Mouse (Mus musculus) intestine, embryonic 15.5 days (tissue): ENCODE data around the gene Apip. TPM values are rescaled to one million over a fixed set of nuclear protein-coding genes. Genes with fewer than 3 reads are reported as not detected.

Source experiments
- ATAC-seq: fragments of 200-750 bp; cut with Nextera tagmentation; 2 replicates; pipeline ENCODE4 v1.8.0; 2017; ENCODE audit warnings: moderate TSS enrichment, moderate library complexity
- H3K27ac ChIP-seq: fragments of 300-500 bp; sonication (generic); 2 replicates; pipeline ENCODE4 v1.5.1; 2015; ENCODE audit warnings: mild to moderate bottlenecking, inconsistent platforms
- H3K27me3 ChIP-seq: fragments of 300-500 bp; sonication (generic); replicated peaks from 2 replicates; pipeline ENCODE4 v1.6.1; 2015; ENCODE audit warnings: inconsistent platforms
- H3K36me3 ChIP-seq: fragments of 300-500 bp; sonication (generic); 2 replicates; pipeline ENCODE4 v1.6.1; 2015; ENCODE audit warnings: inconsistent platforms
- H3K4me1 ChIP-seq: fragments of 300-500 bp; sonication (generic); replicated peaks from 2 replicates; pipeline ENCODE4 v1.6.1; 2015; ENCODE audit warnings: inconsistent platforms
- H3K4me2 ChIP-seq: fragments of 300-500 bp; sonication (generic); replicated peaks from 2 replicates; pipeline ENCODE4 v1.6.1; 2015; ENCODE audit warnings: mild to moderate bottlenecking, inconsistent platforms
- H3K4me3 ChIP-seq: fragments of 300-500 bp; sonication (generic); replicated peaks from 2 replicates; pipeline ENCODE4 v1.5.1; 2015; ENCODE audit warnings: inconsistent platforms
- H3K9ac ChIP-seq: fragments of 300-500 bp; sonication (generic); 2 replicates; pipeline ENCODE4 v1.6.1; 2015; ENCODE audit warnings: inconsistent platforms
- H3K9me3 ChIP-seq: fragments of 300-500 bp; sonication (generic); 2 replicates; pipeline ENCODE4 v1.6.1; 2016; ENCODE audit warnings: inconsistent platforms
- WGBS: fragments of 180-500 bp; shearing (Covaris S2); methylation state at CpG from one replicate; pipeline ENCODE4 v1.1.7; 2015; 5-methylcytosine and 5-hydroxymethylcytosine counted together
- polyA plus RNA-seq: library from polyadenylated mRNA; unstranded; fragments of >200 nt; fragmentation: Nextera tagmentation; extraction: Ambion mirVana; gene quantifications from 2 replicates; pipeline ENCODE4 v1.2.1, GENCODE M21; 2015

Apip gene
- polyA plus RNA-seq, 1 experiment from 2014 or later: 55.6 TPM

DNA sequence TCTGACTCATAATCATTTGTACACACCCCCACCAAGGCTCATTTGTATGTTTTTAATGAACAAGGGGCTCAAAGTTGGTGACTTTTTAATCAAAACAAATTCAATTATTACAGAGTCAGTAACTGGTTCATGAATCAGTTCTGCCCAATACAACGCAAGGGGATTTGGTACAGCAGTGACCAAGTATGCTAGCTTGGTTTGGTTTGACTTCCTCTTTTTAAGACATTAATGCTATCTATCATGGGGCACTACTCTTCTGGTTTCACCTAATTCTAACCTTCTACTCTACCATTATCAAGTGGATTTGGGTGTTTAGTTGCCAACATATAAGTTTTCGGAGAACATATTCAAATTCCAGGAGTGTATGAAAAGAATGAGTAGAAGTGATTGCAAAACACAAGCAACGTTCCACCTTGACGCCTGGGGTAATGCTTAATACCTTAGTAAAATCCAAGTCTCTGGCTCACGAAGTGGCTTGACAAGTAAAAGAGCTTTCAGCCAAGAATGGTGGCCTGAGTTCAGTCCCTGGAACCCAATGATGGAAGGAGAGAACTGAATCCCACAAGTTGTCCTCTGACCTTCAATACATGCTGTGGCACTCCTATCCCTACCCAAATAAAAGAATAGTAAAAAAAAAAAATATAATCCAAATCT is 3.6 kb upstream of the Apip start:
- H3K36me3 ChIP-seq: no peaks in the 10 kb centered on the region
- H3K9me3 ChIP-seq: no peaks in the 10 kb centered on the region
- H3K27ac ChIP-seq: no peak overlapping the region
- H3K4me1 ChIP-seq: no peaks in the 10 kb centered on the region
- H3K4me2 ChIP-seq: no peak overlapping the region
- H3K4me3 ChIP-seq: no peak overlapping the region
- H3K27me3 ChIP-seq: no peaks in the 10 kb centered on the region
- no peak for ATAC-seq
- H3K9ac ChIP-seq: no peak overlapping the region
- WGBS: 90% methylated on average over 5 of the region's 5 CpGs

DNA sequence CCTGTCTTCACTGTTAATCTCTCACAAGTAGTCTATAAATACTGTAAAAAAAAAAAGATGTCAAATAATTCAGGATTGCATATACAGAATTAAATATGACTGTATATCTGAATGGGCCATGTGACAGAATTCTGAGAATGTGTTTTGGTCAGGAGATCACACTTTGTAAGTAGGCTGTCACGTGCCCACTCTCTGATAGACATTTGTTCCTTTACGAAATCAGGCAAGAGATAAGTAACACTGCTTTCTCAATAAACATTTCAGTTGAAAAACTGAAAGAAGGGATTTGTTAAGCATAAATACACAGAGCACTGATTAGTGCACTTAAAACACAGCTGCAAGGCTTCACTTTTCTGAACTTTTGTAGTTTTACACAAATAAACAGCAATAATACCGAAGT is 2.9 kb upstream of the Apip start:
- H3K27me3 ChIP-seq: no peaks in the 10 kb centered on the region
- WGBS: 54% methylated on average over 3 of the region's 3 CpGs
- H3K4me1 ChIP-seq: no peaks in the 10 kb centered on the region
- H3K9me3 ChIP-seq: no peaks in the 10 kb centered on the region
- no peak overlapping the region for H3K27ac ChIP-seq
- no peak overlapping the region for H3K4me3 ChIP-seq
- H3K36me3 ChIP-seq: no peaks in the 10 kb centered on the region
- H3K9ac ChIP-seq: no peak overlapping the region
- H3K4me2 ChIP-seq: no peak overlapping the region
- ATAC-seq: no peak

DNA sequence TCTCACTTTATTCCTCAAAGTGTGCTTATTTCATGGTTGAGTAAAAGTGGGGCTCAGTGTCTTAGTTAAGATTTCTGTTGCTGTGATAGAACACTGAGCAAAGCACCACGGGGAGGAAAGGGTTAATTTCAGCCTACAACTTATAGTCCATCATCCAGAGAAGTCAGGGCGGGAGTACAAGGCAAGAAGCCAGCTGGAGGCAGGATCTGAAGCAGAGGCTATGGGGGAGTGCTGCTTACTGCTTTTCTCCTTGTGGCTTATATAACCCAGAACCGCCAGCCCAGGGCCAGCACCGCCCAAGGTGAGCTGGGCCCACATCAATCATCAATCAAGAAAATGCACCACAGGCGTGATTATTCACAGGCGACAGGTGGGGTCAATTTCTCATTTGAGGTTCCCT is 7.6 kb downstream of the Apip start:
- no peaks in the 10 kb centered on the region for H3K27me3 ChIP-seq
- no peak overlapping the region for H3K9ac ChIP-seq
- no peaks in the 10 kb centered on the region for H3K36me3 ChIP-seq
- no peaks in the 10 kb centered on the region for H3K4me1 ChIP-seq
- no peak overlapping the region for H3K4me3 ChIP-seq
- H3K4me2 ChIP-seq: no peak overlapping the region
- H3K27ac ChIP-seq: no peak overlapping the region
- no peaks in the 10 kb centered on the region for H3K9me3 ChIP-seq
- 58% methylated on average over 6 of the region's 6 CpGs for WGBS
- ATAC-seq: no peak

DNA sequence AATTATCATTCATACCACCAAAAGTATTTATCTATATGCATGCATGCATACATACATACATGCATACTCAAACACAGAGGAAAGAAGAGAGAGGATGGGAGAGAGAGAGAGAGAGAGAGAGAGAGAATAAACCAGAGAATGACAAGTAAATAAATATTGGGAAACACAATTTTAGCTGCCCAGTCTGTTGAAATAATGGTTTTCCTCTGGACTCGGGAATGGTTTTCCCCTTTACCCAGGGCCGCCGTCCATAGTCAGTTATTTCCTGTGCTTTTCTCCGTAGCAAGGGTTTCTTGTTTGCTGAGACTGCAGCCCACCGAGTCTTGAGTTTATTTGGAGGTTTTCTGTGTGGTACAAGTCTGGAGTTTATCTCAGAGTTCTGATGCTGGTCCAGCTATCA is 8.2 kb downstream of the Apip start:
- Histone ChIP-seq H3K27ac (no peak overlapping the region), H3K36me3 (no peaks in the 10 kb centered on the region), H3K9ac (no peak overlapping the region), H3K9me3 (no peaks in the 10 kb centered on the region), H3K4me2 (no peak overlapping the region), H3K27me3 (no peaks in the 10 kb centered on the region), H3K4me1 (no peaks in the 10 kb centered on the region), H3K4me3 (no peak overlapping the region)
- no peak for ATAC-seq
- WGBS: 64% methylated on average over 5 of the region's 5 CpGs

DNA sequence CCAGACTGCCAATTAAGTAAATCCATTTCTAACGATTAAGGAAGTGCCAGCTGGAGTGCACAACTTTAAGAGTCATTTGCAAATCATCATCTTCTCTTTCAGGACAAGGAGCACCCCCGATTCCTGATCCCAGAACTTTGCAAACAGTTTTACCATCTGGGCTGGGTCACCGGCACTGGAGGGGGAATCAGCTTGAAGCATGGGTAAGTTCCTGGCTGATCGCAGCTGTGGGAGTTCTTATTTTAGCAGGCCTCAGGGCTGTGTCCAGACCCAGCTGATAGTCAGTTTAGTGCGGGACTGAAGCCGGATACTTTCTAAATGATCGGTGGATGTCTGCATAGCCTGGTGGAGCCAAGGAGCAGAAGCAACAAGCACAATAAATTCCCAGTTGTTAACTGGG is 9.4 kb downstream of the Apip start:
- WGBS: 77% methylated on average over 7 of the region's 7 CpGs
- H3K27ac ChIP-seq: no peak overlapping the region
- H3K4me2 ChIP-seq: no peak overlapping the region
- no peak overlapping the region for H3K9ac ChIP-seq
- no peak for ATAC-seq
- no peaks in the 10 kb centered on the region for H3K36me3 ChIP-seq
- H3K9me3 ChIP-seq: no peaks in the 10 kb centered on the region
- H3K4me1 ChIP-seq: no peaks in the 10 kb centered on the region
- no peak overlapping the region for H3K4me3 ChIP-seq
- no peaks in the 10 kb centered on the region for H3K27me3 ChIP-seq

DNA sequence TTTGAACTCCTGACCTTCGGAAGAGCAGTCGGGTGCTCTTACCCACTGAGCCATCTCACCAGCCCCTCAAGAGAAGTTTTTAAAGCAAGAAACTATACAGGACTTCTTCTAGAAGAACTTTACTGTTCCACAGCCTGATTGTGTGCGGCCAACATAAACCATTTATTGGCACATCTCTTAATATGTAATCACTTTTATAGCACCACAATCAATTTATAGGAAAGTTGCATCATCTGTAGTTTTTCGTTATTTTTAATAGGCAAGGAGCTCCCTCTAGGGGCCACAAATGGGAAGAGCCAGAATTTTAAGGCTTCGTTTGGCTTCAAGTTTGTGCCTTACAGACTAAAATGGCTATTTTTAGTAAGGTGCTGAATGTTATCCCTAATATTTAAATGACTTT is 11.0 kb downstream of the Apip start:
- Histone ChIP-seq H3K36me3 (no peaks in the 10 kb centered on the region), H3K27ac (no peak overlapping the region), H3K4me3 (no peak overlapping the region), H3K27me3 (no peaks in the 10 kb centered on the region), H3K4me2 (no peak overlapping the region), H3K9ac (no peak overlapping the region), H3K4me1 (no peaks in the 10 kb centered on the region), H3K9me3 (no peaks in the 10 kb centered on the region)
- WGBS: 59% methylated on average over 5 of the region's 5 CpGs
- no peak for ATAC-seq

DNA sequence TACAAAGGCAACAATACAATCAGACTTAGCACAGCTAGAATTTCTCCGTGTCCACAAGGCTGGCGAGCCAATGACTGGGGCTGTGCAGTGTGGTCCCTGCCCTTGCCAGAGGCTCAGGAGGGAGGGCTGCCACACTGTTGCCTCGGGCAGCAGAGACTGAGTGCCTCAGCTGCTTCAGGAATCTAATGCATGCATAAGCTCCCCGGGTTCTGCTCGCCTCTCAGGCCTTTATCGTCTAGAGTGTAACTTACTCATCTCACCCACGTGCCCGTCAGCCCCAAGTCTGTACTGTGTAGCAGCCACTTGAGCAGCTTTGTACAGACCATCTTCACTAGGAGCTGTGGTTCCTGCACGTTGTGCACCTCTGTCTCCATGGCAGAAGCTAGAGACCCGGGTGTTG is 12.2 kb downstream of the Apip start:
- H3K4me2 ChIP-seq: no peak overlapping the region
- ATAC-seq: no peak
- H3K4me3 ChIP-seq: no peak overlapping the region
- H3K9me3 ChIP-seq: no peaks in the 10 kb centered on the region
- no peaks in the 10 kb centered on the region for H3K36me3 ChIP-seq
- no peak overlapping the region for H3K9ac ChIP-seq
- H3K4me1 ChIP-seq: no peaks in the 10 kb centered on the region
- no peak overlapping the region for H3K27ac ChIP-seq
- WGBS: 77% methylated on average over 10 of the region's 10 CpGs
- no peaks in the 10 kb centered on the region for H3K27me3 ChIP-seq

DNA sequence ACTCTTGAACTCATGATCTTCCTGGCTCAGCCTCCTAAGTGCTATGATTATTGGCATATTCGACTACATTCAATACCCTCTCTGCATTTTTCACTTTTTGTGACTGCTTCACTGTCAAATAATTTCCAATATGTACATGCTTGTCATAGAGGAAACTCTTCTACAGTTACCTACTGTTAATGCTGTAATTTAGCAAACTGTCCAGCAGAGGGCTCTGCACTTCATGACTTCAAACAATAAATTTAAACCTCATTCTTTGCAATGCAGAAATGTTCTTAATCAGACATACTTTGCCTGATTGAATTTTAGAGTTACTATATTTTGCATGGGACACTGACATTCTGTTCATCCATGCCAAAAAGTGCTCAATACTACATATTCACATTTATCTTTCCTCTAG is 13.0 kb downstream of the Apip start:
- no peak overlapping the region for H3K4me2 ChIP-seq
- whole genome bisulfite sequencing: 9% methylated on average over 1 of the region's 1 CpGs
- H3K4me3 ChIP-seq: no peak overlapping the region

DNA sequence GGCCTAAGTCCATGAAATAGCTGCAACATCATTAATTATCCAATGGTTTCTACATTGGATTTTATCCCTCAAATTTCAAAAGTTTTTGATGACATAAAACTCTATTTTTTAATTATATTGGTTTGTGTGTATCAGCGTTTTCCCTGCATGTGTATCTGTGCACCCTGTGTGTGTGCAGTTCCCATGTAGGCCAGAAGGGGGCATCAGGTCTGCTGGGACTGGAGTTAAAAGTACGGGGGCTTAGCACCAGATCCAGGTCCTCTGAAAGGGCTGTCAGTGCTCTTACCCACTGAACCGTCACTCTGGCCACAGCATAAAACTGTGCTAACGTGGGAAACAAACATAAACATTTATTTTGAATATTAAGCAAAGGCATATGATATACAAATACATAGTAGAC is 14.6 kb downstream of the Apip start:
- H3K9me3 ChIP-seq: no peaks in the 10 kb centered on the region
- no peak overlapping the region for H3K27ac ChIP-seq
- ATAC-seq: no peak
- H3K27me3 ChIP-seq: no peaks in the 10 kb centered on the region
- H3K4me2 ChIP-seq: no peak overlapping the region
- 94% methylated on average over 4 of the region's 4 CpGs for WGBS
- no peak overlapping the region for H3K4me3 ChIP-seq
- H3K9ac ChIP-seq: no peak overlapping the region
- no peaks in the 10 kb centered on the region for H3K36me3 ChIP-seq
- H3K4me1 ChIP-seq: no peaks in the 10 kb centered on the region

More for the DNA sequence above, 13.0 kb downstream of the Apip start:
- H3K27ac ChIP-seq: no peak overlapping the region
- no peaks in the 10 kb centered on the region for H3K9me3 ChIP-seq
- no peak overlapping the region for H3K9ac ChIP-seq
- H3K27me3 ChIP-seq: no peaks in the 10 kb centered on the region
- H3K36me3 ChIP-seq: no peaks in the 10 kb centered on the region
- H3K4me1 ChIP-seq: no peaks in the 10 kb centered on the region
- no peak for ATAC-seq

DNA sequence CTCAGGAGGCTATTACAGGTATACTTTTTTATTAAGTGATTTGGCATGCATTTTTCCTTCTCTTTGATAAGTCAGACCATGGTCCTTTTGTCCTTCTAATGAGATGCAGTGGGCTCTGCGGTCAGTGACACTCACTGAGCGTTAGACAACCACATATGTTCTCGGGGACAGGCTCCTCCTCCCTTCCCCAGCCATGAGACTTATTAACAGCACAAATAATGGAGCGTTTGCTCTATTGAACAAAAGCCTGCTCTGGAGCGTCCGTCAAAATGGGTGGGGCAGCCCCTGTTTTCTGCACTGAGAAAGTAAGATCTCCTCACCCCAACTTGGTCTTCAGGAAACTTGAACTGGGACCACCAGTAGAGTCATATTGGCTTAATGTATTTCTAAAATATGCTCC is 16.0 kb downstream of the Apip start:
- no peak overlapping the region for H3K4me3 ChIP-seq
- no peaks in the 10 kb centered on the region for H3K27me3 ChIP-seq
- no peak overlapping the region for H3K27ac ChIP-seq
- H3K4me2 ChIP-seq: no peak overlapping the region
- no peak overlapping the region for H3K9ac ChIP-seq
- 79% methylated on average over 6 of the region's 6 CpGs for WGBS
- H3K9me3 ChIP-seq: no peaks in the 10 kb centered on the region
- H3K36me3 ChIP-seq: 0 out of 2 replicates have a peak, but pooled peaks cover 5% of the 10 kb centered on the region
- no peak for ATAC-seq
- H3K4me1 ChIP-seq: no peaks in the 10 kb centered on the region

DNA sequence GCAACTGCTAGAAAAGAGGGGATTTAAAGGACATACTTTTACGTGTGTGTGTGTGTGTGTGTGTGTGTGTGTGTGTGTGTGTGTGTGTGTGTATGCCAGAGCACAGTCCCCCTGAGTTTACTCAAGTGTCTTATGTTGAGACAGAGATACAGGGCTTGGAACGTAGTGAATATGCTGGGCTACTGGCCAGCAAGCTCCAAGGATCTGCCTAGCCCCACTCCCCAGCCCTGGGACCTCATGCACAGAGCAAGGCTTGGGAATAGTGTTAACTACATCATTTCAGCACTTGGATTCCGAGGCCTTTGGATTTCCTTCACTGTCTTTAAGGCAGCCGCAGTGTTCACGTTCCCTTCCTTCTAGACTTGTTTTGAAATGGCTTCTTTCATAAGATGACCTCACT is 29.1 kb downstream of the Apip start:
- Histone ChIP-seq H3K4me3 (no peak overlapping the region), H3K9me3 (no peaks in the 10 kb centered on the region), H3K36me3 (no peaks in the 10 kb centered on the region), H3K4me1 (no peaks in the 10 kb centered on the region), H3K4me2 (no peak overlapping the region), H3K9ac (no peak overlapping the region), H3K27me3 (no peaks in the 10 kb centered on the region), H3K27ac (no peak overlapping the region)
- ATAC-seq: no peak
- WGBS: 69% methylated on average over 5 of the region's 5 CpGs

DNA sequence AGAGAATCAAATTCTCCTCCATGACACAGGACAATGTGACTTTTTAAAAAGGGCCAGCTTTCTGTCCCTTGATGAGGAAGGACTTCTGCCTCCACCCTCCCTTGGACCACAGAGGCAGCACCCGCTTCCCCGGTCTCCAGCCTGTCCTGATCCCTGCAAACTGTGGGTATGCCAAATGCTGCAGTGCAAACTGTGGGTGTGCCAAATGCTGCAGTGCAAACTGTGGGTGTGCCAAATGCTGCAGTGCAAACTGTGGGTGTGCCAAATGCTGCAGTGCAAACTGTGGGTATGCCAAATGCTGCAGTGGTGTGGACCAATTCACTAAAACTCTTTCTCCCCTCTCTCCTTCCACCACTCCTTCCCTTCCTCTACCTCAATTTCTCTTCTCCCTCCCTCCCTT is 32.7 kb downstream of the Apip start:
- ATAC-seq: no peak
- no peak overlapping the region for H3K4me2 ChIP-seq
- H3K27ac ChIP-seq: no peak overlapping the region
- H3K4me1 ChIP-seq: no peaks in the 10 kb centered on the region
- no peak overlapping the region for H3K4me3 ChIP-seq
- no peaks in the 10 kb centered on the region for H3K9me3 ChIP-seq
- no peak overlapping the region for H3K9ac ChIP-seq
- 88% methylated on average over 2 of the region's 2 CpGs for WGBS
- H3K27me3 ChIP-seq: no peaks in the 10 kb centered on the region
- no peaks in the 10 kb centered on the region for H3K36me3 ChIP-seq

DNA sequence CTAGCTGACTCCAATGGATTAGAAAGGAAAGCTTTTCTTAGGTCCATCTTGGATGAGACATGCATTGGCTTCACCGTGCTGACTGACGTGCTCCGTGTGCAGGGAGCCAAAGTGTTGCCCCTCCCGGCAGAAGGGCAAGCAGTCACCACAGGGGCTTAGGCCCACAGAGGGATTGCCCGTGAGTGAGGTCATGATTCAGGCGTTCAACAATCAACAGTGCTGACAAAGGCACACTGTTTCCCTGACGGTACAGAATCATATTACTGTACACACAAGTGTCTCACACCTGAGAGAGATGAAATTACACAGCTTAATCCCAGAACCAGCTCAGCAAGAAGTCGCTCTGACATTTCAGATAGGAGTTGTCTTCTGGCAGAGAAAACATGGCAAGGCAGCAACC is 38.2 kb downstream of the Apip start:
- Histone ChIP-seq H3K4me3 (no peak overlapping the region), H3K27me3 (no peaks in the 10 kb centered on the region), H3K27ac (no peak overlapping the region), H3K9me3 (no peaks in the 10 kb centered on the region), H3K9ac (no peak overlapping the region), H3K4me1 (no peaks in the 10 kb centered on the region), H3K36me3 (no peaks in the 10 kb centered on the region), H3K4me2 (no peak overlapping the region)
- WGBS: 69% methylated on average over 8 of the region's 8 CpGs
- no peak for ATAC-seq
